Mouse (Mus musculus) left cerebral cortex, adult 8-10 months (tissue): ENCODE measurements around the gene Ankrd35. TPM values are rescaled to one million over a fixed set of nuclear protein-coding genes. Genes with fewer than 3 reads are reported as not detected.

ENCODE experiments used
- total RNA-seq, 4 experiments: library from RNA; stranded (reverse); gene quantifications; 2 replicates each; pipeline ENCODE4 v1.2.4; 2022

The Ankrd35 gene
- total RNA-seq, 4 experiments from 2014 or later, result 7.2 to 9.0 (median 8.6) TPM

Other genes with a start within 250 kb of the Ankrd35 start
- not detected for gene BC107364, start 217.8 kb upstream of the Ankrd35 start, total RNA-seq
- gene Hfe2, start 145.0 kb upstream of the Ankrd35 start, total RNA-seq, result 1 to 10 TPM; 1.4 to 2.0 (median 1.7) TPM
- gene Txnip, start 112.2 kb upstream of the Ankrd35 start, total RNA-seq, result 10 to 100 TPM; 21.7 to 37.3 (median 26.8) TPM
- gene Gm16253, start 93.1 kb upstream of the Ankrd35 start, total RNA-seq, result not detected
- 10 to 100 TPM; 22.8 to 26.6 (median 24.3) TPM for gene Polr3gl, start 76.0 kb upstream of the Ankrd35 start, total RNA-seq
- gene Ankrd34a, start 73.5 kb upstream of the Ankrd35 start, total RNA-seq, result 10 to 100 TPM; 60.4 to 65.0 (median 61.0) TPM
- gene Lix1l, start 69.0 kb upstream of the Ankrd35 start, total RNA-seq, result 10 to 100 TPM; 20.3 to 22.9 (median 21.9) TPM
- 10 to 100 TPM; 41.8 to 56.2 (median 46.5) TPM for gene Rbm8a, start 40.2 kb upstream of the Ankrd35 start, total RNA-seq
- 10 to 100 TPM; 52.7 to 62.6 (median 54.3) TPM for gene Pex11b, start 34.8 kb upstream of the Ankrd35 start, total RNA-seq
- gene Gm42957, start 34.7 kb upstream of the Ankrd35 start, total RNA-seq, result under 1 TPM in 3 of 4 experiments, not detected in 1; 0.11 to 0.51 (median 0.15) TPM
- gene Itga10, start 24.5 kb upstream of the Ankrd35 start, total RNA-seq, result 1 to 10 TPM in 3 of 4 experiments, under 1 TPM in 1; 0.97 to 2.0 (median 1.5) TPM
- gene Pias3, start 26.3 kb downstream of the Ankrd35 start, total RNA-seq, result 10 to 100 TPM; 26.0 to 38.9 (median 31.5) TPM
- 10 to 100 TPM in 2 of 4 experiments, 1 to 10 TPM in 2; 8.6 to 11.8 (median 10.0) TPM for gene Nudt17, start 38.4 kb downstream of the Ankrd35 start, total RNA-seq
- gene Polr3c, start 57.5 kb downstream of the Ankrd35 start, total RNA-seq, result 10 to 100 TPM; 24.2 to 27.6 (median 26.6) TPM
- 10 to 100 TPM; 62.4 to 66.4 (median 64.4) TPM for gene Rnf115, start 57.5 kb downstream of the Ankrd35 start, total RNA-seq
- gene Pdzk1, start 159.2 kb downstream of the Ankrd35 start, total RNA-seq, result under 1 TPM in 3 of 4 experiments, not detected in 1; 0.33 to 0.46 (median 0.34) TPM
- not detected for gene Cd160, start 159.2 kb downstream of the Ankrd35 start, total RNA-seq
- gene Gja5, start 234.6 kb downstream of the Ankrd35 start, total RNA-seq, result 1 to 10 TPM in 1 of 4 experiments, under 1 TPM in 3; 0.56 to 1.2 (median 0.67) TPM
- 10 to 100 TPM; 39.3 to 43.6 (median 41.7) TPM for gene Gpr89, start 235.2 kb downstream of the Ankrd35 start, total RNA-seq